Mouse (Mus musculus) G1E (cell line): ENCODE data around the gene Orc3.

Experiments used
- CTCF ChIP-seq: IDR thresholded peaks from 2 replicates; pipeline ENCODE4 v1.5.1; 2012; ENCODE audit warnings: low read depth, low read length, inconsistent platforms, mixed read lengths
- GATA2 ChIP-seq: IDR thresholded peaks from 2 replicates; pipeline ENCODE4 v1.6.1; 2012; ENCODE audit warnings: low read depth, low read length, inconsistent platforms, borderline replicate concordance
- POLR2AphosphoS5 ChIP-seq: IDR thresholded peaks from 2 replicates; pipeline ENCODE4 v1.6.1; 2012; ENCODE audit warnings: low read depth, low read length, inconsistent platforms; ENCODE audit not compliant: insufficient replicate concordance

DNA sequence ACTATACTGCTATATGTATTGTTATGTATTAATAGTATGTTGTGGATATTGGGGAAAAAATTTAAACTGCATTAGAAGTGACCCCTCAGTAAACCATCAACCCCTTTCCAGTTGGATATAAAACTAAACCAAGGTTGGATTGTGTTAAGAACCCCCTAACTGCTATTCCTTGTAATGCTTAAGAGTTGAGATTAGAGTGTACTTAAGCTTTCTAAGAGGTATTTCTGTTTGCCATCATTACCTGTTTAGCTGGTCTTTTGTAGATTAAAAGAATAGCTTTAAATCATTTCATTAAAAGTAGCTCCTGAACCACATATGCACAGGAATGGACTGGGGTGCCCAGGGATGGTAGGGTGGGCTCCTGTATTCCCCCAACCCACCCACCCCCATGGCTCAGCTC is 30.0 kb upstream of the Orc3 start:
- TF ChIP-seq CTCF (no peak), GATA2 (no peak), POLR2AphosphoS5 (no peak)
